Mouse (Mus musculus): ENCODE measurements at regions not wholly inside any gene's neighbourhood (a gene's known extent, or its start where the extent isn't known, plus 50 kb on each side); places are given as distances from the start of the nearest gene placed in this dataset.
"Not testable (repeated sequence)": the region's sequence is repeated elsewhere in the genome, so short reads cannot be mapped to it uniquely, and the experiment has no call there.

DNA sequence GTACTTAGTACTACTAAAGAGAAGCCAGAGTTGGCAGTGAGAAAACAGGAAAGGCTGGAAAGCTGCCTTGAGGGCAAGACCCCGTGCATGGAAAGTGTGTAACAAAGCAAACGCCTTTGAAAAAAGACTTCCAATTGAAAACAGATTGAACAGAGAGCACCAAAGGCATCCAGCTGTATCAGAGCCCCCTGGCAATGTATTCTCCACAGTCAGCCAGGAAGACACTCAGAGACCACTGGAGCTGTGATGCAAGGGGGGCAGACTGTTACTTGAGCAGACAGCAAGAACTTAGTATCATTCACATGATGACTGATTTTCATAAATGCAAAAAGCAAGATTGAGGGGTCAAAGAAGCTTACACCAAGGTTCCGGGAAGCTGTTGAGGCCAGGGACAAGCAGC lies 146.2 kb upstream of the Hes1 start:
- DNase-seq (ENCODE audit: low spot score in 2 of 2) = no peak

DNA sequence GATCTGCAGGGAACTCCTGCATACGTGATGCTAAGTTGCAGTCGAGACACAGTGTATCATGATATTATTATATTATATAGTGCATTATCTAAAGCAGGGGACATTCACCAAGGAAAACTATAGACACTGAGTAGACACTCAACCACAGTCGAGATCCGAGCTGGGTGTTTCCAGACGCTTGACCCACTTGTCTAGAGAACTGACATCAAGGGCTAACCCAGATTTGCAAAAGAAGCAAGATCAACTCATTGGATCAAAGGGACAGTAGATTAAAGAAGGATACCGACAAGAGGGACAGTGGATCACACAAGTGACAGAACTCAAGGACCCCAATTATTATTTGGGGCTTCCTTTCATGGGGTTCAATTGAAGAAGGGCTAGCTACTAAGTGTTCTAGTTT lies 145.8 kb upstream of the Hes1 start:
- no peak for DNase-seq (ENCODE audit: low spot score in 2 of 2)

DNA sequence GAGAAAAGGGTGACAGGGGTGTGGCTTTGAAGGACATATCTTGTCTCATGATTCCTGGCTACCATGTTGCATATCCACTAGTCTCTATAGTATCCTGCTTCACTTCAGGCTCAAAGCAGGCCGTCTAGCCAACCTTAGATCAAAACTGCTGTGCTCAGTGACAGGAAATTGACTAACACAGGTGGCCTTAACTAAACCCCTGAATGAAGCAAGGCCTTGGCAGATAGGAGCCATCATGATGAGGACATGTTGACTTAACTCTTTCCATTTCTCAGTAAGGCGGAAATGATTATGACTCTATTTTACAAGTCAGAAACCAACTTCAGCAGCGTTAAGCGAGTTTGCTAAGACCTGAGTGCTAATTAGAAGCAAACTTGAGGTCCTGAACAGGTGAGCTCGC lies 143.2 kb upstream of the Hes1 start:
- no peak for DNase-seq (ENCODE audit: low spot score in 2 of 2)

DNA sequence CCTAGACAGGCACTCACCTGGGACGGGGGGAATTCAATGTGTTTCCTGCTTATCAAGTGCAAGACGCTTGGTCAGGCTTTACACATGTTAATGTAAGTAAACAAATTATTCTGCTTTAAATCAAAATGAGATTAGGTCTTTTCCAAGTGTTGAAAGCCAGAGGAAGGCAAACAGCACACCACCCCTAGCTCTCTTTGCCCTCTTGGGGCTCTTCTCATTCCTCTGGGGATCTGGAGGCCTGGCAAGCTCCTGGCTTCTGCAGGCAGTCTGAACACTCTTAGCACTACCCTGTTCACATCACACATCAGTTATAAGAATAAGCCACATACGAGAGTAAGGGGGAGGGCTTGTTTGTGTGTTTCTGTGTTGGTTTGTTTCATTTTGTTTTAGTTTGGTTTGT lies 142.8 kb upstream of the Hes1 start:
- no peak for DNase-seq (ENCODE audit: low spot score in 2 of 2)

DNA sequence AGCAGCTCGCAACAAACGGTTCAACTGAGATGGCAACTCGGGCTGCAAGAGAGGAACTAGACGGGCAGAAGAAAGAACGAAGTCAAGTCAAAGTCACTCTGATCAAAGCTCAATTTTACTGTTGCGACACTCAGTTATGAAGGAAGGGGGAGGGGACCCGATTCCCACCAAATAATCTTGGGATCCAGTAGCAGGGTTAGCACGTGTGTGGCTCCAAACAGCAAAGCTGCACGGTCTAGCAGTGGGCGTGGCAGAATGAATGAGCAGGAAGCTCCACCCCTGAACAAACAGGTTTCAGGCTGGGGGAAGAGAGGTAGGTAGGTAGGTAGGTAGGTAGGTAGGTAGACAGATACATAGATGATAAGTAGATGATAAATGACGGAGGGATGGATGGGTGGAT lies 136.9 kb upstream of the Hes1 start:
- not testable (repeated sequence) for DNase-seq (ENCODE audit: low spot score in 2 of 2)

DNA sequence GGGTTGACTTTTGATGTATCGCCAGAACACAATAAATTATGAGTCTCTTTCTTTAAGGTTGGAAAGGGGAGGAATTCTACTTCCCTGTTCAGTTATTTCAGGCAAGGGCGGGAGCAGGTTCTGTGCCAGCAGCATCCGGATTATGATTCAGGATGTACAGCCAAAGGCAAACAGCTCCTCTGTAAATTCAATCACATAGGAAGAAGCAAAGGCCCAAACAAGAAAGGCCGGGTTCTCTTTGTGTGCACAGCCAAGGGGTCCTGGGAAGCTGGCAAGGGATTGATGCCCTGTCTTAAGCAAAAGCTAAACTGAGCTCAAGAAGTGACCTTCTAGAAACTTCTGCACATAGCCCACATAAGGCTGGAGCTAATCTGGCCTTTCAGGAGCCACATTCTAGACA lies 135.9 kb upstream of the Hes1 start:
- DNase-seq (ENCODE audit: low spot score in 2 of 2) = no peak

DNA sequence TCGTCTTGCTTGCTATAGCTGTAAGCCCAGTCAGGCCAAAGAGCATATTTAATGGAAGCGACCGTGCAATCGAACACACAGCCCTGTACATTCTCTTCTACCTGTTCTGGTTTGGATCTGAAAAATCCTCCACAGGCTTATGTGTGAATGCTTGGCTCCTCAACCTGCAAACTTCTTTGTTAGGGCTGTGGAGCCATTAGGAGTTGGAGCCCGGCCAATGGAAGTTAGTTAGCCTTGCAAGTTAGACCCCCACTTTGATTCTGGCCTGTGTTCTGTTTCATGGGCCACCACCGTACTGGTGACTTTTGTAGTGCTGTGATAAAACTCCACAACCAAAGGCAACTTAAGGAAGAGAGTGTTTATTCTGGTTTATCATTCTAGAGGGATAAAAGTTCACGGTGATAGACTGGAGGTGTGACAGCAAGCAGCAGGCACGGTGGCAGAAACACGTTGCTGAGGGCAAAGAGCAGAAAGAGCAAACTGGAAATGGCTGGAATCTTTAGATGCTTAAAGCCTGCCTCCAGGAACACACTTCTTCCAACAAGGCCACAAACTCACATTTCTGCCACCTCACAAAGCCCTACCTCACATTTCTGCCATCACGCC lies 132.3 kb upstream of the Hes1 start:
- no peak for DNase-seq (ENCODE audit: low spot score in 2 of 2)

DNA sequence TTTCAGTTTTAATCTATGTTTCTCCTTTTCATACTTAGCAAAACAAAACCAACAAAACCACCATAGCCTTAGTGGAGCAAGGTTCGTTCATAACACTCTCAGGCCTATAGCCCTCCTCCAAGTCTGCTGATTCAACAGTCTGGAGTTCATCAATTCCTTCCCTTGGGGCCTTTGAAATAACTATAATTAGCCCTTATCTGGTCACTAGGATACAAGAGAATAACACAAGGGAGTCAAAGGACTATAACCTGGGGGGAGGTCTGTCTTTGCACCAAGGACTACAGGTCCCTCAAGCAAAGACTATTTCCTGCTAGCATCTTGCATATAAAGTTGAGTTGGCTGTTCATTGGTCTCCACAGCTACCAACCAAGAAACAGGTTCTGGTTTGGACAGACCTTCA lies 129.5 kb upstream of the Hes1 start:
- no peak for DNase-seq (ENCODE audit: low spot score in 2 of 2)

DNA sequence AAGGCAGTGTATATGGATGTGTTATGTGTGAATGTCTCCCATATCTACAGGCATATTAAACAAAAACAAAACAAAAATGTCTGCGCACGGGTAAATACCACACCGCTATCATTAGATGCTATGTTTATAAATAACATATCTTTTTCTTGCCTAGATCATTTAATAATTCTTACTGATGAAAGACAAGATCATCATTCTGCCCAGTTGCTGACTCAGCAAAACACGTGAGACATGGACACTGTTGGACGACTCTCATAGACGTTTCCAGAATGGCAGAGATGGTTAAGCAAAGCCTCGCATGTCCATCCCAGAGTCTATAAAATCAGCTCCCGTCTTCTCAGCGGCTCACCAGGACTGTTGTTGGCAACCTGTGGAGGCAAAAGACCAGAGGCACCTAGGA lies 125.5 kb upstream of the Hes1 start:
- no peak for DNase-seq (ENCODE audit: low spot score in 2 of 2)

DNA sequence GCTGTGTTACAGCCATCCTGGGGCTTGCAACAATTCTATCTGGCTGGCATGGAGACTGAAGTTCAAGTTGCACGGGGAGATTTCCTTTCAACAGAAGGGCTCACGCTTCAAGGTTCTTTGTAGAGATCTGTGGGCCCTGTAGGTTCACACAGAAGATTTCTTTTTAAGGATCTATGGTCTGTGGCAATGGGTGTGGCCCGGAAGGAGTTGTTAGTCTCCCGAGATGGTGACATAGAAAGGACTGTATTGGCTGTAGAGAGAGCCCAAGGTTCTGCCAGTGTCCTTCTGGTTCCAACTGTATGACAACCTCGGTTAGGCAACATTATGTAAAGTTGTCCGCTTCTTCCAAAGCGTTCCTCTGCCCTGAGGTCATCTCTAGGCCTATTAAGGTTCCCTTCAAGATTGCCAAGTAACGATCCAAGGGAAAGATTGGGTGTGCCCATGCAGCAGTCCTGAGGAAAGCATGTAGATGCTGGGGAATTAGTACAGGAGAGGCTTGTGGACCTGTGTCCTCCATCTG lies 124.8 kb upstream of the Hes1 start:
- no peak for DNase-seq (ENCODE audit: low spot score in 2 of 2)

DNA sequence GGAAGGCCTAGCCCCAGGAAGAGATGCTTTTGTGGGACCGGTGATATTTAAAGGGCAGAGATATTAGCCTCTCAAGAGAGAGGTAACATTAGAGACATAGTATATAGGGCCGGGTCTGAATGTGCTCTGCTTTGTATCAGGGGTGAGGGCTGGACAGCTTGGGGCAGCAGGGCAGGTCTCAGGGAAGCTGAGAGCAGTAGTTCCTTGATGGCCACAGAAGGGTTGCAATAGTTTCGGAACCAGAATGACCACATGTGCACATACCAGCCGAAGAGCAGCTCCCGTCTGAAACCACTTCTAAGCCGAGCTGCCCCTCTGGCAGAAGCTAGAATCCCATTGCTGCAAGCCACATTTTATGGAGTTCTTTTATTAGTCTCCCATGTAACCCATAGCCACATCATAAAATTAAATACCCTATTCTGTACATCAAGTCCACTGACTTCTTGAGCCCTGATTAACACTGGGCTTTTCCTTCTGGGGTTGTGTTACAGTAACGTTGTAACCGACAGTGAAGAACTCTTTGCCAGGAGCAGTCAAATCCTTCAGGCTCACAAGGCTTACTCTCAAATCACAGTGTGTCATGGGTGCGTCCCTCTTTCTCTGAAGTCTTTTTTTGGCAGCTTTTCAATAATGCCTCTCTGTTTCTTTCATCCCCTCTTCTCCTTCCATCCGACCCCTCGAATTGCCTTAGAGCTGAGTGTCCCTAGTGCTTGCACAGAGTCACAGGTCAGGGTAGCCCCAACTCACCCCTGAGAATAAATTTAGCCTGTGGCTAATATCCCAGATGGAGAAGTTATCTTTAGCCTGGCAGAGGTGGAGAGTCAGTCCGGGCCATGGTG lies 124.1 kb upstream of the Hes1 start:
- no peak for DNase-seq (ENCODE audit: low spot score in 2 of 2)

DNA sequence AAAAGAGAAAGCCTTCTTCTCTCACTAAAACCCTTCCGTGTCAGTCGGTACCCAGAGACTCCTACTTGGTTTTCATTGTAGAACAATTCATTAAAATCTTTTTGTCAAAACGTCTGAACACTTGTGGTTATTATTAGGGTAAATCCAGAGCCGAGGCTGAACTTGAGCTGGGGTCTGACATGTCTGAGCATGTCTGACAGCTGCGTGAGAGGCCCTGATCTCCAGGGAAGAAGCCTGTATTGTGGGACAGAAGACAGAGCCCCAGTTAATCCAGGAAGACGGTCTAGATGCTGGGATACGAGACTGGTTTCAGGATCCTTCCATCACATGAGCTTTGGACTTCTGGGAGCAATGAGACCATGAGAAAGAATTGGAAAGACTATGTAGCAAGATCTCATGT lies 122.1 kb upstream of the Hes1 start:
- DNase-seq (ENCODE audit: low spot score in 2 of 2) = no peak

DNA sequence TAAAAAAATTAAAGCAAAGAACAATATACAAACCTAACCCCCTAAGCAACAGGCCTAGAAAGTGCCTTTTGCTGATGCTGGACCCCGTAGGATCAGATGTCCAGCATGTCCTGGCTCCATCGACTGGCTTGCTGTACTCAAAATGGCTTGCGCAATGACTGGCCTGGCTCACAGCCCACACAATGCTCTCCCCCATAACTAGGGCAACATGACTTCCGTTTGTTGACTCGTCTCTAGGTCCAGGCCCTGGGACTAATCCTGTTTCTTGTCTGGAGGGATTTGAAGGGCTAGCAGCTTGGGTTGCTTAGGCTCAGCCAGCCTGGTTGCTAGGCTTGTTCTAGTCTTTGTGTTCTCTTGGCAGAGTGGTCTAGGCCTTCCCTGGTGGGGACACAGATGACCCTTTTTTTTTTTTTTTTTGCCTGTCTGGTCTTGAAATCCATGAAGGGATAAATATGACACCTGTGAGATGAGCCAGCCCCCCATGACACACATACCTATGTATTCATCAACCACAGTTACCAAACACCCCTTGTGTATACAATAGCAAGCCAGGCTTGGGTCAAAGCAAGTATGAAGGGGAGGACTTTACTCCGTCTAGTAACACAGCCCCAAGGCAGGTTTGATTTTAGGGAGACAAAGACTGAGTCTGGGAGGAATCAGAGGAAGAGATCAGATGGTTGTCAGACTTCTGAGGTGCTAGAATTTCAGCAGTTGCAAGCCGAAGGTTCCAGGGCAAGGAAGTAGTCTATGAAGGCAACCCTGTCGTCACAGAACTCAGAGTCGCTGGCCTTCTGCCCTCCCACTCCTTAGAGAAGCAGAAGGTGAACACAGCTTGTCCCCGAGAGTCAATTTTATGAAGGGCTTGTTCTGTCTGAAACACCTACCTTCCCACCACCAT lies 120.0 kb upstream of the Hes1 start:
- peak in 1 of 2 experiments; percentile 37 for DNase-seq (ENCODE audit: low spot score in 2 of 2)

DNA sequence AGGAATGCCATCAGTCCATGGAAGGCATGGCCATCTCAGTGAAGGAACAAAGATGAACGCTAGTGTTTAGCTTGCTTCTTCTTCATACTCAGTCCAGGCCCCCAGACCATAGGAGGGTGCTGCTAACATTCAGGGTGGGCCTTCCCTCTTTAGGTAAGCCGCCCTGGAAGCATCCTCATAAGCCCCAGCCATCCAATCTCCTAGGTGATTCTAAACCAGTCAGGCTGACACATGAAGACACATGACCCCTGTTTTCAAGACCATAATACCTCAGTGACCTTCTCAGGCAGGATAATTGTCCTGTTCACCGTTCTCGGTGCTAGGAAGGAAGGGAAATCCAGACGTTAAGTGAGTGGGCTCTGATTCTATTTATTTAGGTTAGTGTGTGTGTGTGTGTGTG lies 119.2 kb upstream of the Hes1 start:
- no peak for DNase-seq (ENCODE audit: low spot score in 2 of 2)

DNA sequence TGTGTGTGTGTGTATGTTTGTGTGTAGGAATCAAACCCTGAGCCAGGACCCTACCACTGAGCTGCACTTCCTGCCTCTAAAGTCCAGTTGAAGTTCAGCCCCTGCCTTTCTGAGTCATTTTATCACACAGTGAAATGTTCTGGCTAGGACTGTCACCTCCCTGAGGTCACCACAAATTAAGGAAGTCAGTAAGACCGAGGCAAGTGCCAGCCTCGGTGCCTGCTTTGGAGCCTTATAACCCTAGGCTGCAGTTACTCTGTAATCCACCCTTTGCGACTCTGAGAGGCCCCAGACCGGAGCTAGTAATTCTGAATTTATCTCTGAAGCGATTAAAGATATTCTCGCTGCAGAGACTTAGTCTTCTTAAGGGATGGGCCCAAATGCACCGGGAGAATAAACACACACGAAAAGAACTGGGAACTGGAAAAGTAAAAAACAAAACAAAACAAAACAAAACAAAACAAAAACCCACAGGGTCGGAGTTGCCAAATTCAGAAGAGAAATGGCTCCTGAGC lies 118.8 kb upstream of the Hes1 start:
- peak in 1 of 2 experiments; percentile 35 for DNase-seq (ENCODE audit: low spot score in 2 of 2)

DNA sequence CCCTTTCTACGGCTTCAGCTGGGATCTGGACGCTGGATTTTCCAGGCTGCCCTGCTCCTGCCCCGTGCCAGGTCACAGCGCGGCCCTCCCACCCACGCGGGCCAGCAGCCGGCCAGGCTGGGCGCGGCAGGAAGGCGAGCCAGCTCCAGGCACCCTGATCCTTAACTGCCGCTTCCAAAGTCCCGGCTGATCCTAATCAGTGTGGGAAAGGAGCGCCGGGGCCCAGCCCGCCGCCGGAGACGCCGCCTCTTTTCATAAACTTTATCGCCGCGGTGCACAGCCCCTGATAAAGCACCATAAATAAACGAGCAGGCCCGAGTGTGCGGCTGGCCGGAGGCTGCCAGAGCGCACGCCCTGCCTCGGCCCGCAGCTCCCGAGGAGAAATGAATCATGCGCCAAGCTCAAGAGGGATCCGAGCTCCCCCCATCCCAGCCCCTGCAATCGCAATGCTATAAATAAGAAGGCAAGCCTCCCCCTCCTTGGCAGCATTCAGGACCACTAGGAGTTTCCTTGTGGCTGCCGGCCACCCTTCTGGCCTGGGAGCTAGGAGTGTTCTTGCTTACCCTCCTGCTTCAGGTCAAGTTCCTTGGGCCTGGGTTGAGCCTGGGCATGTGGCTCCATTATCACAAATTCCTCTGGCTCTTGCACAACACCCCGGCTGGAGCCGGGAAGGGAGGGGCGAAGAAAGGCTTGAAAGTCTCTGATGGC lies 118.1 kb upstream of the Hes1 start:
- DNase-seq (ENCODE audit: low spot score in 2 of 2) = peak; percentile 26 to 40

DNA sequence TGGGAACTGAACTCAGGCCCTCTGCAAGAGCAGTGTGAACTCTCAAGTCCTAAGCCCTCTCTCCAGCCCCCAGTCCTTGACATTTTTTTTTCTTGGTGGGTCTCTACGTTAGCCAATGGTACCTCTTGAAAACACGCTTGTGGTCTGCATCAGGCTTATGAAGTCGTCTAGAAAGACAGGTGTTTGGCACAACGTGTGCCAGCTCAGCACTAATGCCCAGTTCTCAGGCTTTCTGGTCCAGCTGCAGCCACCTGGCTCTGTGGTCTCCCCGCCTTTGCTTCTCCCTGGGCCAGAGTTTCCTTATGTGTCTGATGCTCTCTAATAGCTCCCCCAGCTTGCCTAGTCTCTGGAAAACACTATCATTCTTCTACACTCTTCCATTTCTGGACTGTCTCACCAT lies 117.2 kb upstream of the Hes1 start:
- no peak for DNase-seq (ENCODE audit: low spot score in 2 of 2)

DNA sequence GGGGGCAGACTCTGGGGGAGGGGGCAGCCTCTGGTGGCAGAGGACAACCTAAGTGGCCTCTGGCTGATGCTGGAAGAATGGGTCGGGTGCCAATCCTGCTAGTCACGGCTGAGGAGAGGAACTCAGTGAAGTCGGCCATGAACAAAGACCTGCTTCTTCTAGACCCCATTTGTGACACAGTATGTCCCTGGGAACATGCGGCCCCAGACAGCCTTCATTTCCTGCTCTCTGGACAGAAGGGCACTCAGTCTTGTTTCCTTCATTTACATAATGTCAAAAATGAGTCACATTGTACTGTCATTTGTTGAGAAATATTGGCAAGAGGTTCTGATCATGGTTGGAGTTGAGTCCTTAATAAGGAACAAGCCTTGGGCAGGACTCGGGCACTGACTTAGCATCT lies 116.5 kb upstream of the Hes1 start:
- DNase-seq (ENCODE audit: low spot score in 2 of 2) = no peak

DNA sequence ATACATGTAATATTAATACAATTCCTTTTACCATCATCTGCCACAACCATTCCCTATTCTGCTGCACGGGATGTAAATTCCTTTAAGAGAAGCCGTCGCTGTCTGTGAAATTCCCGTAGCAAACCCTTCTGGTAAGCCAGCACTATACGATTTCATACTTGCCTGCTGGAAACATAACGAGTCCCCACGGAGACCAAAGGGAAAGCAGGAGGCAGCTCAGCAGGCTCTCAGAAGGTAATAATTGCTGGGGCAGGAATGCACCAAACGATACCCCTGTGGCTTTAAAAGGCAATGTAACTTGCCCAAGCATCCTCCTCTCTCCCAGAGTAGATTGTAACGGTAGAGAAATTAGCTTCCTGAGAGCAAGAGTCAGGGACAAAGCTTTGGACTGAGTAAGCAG lies 114.0 kb upstream of the Hes1 start:
- DNase-seq (ENCODE audit: low spot score in 2 of 2) = no peak

DNA sequence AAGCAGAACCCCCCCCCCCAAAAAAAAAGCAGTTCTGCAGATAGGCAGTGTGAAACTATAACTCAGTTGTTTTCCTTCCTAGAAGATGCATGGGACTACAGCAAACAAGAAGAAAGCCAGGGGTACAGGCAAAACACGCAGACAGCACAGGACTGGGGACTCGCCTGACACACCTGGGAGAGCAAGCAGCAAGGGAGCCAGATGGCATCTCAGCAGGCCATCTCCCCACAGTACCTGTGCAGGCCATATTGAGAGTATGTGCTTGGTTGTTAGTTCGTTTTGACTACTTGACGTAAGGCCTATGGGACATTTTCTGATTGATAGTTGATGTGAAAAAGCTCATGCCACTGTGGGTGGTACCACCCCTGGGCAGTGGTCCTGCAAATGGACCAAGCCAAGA lies 113.4 kb upstream of the Hes1 start:
- no peak for DNase-seq (ENCODE audit: low spot score in 2 of 2)

DNA sequence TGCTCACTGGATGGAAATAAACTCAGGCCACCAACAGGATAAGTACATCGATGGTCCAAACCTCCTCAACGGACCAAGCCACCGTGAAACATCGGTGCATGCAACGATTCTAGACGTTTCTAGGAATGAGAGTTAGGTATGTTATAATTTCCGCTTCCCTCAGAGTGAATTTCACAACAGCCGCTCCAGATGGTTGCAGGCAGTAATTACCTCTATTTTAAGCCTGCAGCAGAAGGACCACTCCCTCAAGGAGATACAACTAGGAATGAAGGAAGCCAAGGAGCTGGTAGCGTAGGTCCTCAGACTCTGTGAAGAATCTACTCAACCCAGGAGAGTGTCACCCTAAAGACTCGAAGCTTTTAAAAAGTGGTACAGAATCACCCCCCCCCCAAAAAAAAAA lies 109.5 kb upstream of the Hes1 start:
- no peak for DNase-seq (ENCODE audit: low spot score in 2 of 2)

DNA sequence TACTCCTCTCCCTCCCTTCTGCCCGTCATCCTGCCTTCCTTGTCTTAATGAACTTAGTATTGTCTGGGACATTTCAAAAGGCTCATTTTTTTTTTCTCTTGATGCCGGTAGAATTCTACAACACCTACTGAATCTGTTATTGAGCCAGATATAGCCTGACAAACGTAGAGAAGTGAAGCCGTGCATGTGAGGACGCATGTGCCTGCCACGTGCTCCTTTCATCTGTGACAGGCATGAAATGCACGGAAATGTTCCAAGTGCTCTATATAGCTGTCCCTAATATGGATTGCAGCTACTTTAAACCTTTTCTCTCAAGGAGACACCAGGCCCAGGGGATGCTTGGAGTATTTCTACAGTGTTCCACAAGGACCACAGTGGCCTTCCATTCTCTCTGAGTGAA lies 107.3 kb upstream of the Hes1 start:
- DNase-seq (ENCODE audit: low spot score in 2 of 2) = no peak

All from spleen, postnatal 10 days (tissue).